Mouse (Mus musculus): Measurements from ENCODE around the gene Arhgdig. TPM values are rescaled to one million over a fixed set of nuclear protein-coding genes. Genes with fewer than 3 reads are reported as not detected.
"Not testable (repeated sequence)": the region's sequence is repeated elsewhere in the genome, so short reads cannot be mapped to it uniquely, and the experiment has no call there.

The Arhgdig gene
- polyA plus RNA-seq, 2 experiments from 2014 or later = not detected

DNA sequence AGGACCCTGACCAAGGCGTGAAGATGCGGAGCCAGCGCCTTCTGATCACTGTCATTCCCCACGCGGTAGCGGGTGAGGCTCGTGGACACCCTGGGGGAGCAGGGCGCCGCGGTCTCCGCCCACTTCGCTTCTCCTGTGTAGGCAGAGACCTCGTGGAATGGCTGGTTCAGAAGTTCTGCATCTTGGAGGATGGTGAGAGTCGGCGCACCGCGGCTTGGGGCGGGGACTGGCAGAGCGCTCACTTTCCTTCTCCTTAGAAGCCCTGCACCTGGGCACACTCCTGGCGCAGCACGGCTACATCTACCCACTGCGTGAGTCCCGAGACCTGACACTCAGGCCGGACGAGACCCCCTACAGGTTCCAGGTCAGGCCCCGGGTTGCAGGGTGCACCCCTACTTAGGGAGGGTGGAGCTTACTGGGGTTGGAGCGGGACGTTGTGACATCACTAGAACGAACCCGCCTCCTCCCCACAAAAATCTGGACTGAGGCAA, 4.2 kb downstream of the Arhgdig start:
- ATAC-seq = peak; percentile 46

DNA sequence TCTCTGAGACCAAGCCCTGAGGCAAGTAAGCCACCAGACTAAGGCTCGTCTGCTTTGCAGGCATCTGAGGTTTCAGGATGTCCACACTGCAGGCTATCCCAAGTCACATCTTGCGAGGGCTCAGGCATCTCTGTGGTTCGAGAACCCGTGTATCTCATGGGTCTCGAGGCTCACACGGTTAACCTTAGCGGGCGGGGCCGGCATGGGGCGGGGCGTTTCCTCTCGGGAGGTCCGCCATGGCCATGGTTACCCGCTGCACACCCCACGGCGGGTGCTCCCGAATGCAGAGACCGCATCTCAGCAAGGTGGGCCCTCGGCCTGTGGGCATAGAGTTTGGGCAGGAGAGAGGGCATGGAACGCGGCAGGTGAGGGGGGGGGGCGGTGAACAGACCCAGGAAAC, 4.8 kb downstream of the Arhgdig start, which contains the start of gene Rgs11:
Gene Rgs11 (plus strand): TSS at position 215 of the 400 bp plus-strand sequence.
- no peak for ATAC-seq

DNA sequence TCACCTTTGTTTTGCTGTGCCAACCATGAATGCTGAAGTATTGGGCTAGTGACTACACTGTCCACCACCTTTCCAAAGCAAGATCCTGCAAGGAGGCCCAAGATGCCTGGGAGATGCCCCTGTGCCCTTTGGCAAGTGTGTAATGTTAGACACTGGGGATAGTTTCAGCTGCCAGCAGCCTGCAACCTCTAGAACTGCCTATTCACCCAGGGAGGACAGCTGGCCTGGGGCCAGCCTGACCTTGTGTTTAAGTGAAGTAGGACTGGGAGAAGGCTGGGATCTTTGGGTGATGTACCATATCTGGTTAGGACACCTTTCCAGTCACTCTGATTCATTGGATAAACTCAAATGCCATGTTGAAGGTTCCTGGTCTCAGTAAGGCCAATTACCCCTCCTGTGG, 5.6 kb downstream of the Arhgdig start:
- no peak for ATAC-seq

DNA sequence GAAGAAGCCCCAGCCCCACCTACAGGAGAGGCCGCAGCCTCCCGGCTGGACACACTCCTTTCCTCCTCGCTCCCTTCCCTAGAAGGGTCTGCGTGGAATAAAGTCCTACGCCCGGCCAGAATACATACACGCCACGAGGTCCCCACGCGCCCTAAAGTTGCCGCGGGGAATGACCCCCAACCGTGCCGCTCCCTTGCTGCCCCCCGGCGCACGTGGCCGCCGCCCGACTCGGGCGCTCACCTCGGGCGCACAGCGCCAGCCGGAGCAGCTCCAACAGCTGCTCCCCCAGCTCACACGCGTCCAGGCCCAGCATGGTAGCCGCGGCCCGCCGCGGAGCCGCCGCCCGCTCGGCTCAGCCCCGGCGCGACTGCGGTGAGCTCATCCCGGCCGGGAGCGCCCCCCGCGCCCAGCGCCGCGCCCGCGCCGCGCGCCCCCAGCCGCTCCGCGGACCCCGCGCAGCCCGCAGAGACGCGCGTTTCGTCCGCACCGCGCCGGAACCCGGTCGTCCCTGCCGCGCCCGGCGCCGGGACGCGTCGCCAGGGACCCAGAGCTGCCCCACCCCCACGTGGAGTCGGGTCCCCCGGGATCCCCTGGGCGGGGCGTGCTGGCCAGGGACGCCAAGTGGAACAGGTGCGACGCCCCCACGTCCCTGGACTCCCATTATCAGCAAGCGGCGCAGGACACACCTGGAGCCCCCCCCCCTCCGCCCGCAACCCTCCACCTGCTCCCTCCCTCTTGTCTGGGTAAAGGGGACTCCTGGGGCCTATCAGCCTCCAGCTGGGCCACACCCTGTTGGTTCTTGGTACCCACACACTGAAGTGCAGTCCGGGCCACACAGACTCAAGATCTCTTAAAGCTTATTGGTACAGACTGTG, 6.5 kb downstream of the Arhgdig start:
- ATAC-seq = no peak

DNA sequence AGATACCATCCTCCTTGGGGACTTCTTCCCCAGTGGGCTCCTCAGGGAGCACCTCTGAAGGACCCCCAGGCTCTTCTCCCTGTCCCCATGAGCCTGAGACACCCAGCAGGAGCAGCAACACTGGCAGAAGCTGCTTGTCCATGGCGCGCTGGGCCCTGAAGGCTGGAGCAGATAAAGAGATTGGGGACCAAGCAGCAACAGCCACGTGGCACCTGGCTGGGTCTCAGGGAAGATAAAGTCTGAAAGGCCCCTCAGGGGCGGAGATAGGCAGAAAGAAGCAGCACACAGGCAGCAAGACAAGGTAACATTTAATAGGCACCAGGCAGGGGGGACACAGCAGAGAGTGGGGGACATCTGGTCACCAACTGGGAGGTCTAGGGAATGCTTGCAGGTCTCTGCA, 8.7 kb downstream of the Arhgdig start, which contains the start of gene Pdia2:
Gene Pdia2 (minus strand): TSS at position 196 of the 400 bp plus-strand sequence.
- ATAC-seq = no peak

DNA sequence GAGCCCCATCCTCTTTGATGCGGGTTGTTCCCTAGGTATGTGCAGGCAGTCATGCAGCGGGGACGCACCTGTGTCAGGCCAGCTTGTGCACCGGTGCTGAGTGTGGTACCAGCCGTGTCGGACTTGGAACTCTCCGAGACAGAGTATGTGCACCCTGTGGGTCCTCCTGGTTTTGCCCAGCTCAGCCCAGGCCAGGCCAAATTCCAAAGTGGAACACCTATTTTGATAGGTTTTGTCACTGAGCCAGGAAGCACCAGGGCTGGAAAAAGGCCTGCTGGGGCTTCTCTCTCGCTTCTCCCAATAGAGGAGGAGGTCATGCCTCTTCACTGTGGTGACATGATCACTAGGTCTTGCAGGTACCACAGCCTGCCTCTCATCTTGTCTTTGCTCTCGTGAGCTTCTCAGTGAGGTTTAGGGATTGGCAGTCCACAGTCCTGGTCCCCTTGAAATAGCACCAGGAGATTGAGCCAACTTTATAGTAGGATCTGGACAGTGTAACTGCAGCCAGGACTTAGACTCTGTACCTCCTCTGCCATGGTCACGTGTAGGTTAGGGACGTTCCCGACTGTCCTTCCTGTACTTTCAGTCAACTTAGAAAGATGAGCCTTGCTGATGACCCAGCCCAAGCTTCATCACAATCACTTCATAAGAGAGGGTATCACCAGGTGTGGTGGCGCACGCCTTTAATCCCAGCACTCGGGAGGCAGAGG, 14.9 kb downstream of the Arhgdig start:
- no peak for ATAC-seq

DNA sequence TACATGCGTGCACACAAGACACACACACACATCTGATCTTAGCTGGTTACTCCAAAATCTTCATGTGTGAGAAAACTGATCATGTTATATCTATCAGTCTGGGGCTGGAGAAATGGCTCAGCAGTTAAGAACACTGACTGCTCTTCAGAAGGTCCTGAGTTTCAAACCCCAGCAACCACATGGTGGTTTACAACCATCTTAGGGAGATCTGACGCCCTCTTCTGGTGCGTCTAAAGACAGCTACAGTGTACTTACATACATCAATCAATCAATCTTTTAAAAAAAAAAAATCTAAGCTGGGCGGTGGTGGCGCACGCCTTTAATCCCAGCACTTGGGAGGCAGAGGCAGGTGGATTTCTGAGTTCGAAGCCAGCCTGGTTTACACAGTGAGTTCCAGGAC, 16.1 kb downstream of the Arhgdig start:
- ATAC-seq = not testable (repeated sequence)

DNA sequence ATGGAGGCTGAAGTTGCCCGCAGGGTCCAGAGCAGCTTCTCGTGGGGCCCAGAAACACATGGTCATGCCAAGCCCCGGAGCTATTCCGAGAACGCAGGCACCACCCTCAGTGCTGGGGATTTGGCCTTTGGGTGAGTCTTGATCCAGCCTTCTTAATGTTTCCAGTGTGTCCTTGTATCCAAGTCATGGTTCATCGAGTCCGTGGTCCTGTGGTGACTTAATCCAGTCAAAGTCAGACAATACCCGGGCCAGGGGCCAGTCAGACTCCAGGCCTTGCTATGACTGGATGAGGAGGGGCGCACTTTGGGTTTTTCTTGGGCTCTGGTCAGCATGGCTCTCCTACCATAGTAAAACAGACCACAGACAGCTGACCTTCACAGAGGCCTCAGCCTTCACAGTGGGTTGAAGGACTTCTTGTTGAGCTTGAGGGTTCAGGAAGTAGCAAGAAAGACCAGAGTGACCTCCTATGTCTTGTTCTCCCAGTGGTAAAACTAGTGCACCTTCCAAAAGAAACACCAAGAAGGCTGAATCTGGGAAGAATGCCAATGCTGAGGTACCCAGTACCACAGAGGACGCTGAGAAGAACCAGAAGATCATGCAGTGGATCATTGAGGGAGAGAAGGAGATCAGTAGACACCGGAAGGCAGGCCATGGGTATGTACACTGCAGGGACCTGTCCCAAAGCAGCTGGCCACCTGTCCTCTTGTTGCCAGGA, 19.3 kb downstream of the Arhgdig start:
- no peak for ATAC-seq

DNA sequence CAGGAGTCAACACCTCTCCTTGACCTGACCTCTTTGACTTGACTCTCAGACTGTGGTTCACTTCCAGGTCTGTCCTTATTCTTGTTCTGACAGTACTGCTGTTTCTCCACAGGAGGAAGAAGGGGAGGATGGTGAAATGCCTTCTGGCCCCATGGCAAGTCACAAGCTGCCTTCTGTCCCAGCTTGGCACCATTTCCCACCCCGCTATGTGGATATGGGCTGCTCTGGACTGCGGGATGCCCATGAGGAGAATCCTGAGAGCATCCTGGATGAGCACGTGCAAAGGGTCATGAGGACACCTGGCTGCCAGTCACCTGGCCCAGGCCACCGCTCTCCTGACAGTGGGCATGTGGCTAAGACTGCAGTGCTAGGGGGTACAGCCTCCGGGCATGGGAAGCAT, 20.0 kb downstream of the Arhgdig start:
- ATAC-seq = no peak

DNA sequence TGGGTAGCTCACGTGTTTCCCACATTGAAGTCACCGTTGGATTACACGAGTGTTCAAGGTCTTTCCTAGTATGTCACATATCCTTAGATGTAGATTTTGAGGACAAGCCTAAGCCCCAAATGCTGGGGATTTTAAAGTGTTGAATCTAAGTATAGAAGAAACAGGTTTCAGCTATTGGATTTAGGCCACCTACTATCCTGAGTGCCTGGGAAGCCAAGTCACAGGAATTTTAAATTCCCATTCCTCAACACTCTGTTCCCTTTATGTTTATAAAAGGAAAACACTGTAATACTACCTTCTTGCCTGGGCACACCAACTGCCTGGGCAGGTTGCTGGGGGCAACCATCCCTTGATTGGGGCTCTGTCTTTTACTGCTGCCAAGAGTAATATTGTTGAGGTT, 26.4 kb downstream of the Arhgdig start:
- no peak for ATAC-seq

DNA sequence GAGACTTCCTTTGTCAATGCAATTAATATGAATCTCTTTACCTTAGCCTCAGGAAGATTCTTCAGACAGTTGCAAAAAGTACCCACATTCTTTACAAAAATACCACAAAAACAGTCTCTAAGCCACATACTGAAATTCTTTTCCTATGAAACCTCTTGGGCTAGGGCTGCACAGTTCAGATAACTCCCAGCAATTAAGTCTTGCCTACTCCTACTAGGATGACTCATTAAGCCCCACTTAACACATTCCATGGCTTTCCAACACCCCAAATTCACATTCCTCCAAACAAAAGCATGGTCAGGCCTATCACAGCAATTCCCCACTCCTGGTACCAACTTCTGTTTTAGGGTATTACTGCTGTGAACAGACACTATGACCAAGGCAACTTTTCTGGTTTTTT, 29.0 kb downstream of the Arhgdig start:
- no peak for ATAC-seq

DNA sequence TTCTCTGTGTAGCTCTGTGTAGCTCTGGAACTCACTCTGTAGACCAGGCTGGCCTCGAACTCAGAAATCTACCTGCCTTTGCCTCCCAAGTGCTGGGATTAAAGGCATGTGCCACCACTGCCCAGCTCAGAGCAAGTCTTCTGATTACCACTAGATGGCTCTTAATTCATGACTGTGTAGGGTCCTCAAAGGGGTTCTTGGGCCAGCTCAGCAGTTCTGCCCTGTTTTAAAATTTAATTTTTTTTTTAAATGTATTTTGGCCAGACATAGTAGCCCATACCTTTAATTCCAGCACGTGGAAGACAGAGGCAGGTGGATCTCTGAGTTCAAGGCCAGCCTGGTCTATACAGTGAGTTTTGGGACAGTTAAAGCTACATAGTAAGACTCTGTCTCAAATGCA, 32.3 kb downstream of the Arhgdig start:
- not testable (repeated sequence) for ATAC-seq

DNA sequence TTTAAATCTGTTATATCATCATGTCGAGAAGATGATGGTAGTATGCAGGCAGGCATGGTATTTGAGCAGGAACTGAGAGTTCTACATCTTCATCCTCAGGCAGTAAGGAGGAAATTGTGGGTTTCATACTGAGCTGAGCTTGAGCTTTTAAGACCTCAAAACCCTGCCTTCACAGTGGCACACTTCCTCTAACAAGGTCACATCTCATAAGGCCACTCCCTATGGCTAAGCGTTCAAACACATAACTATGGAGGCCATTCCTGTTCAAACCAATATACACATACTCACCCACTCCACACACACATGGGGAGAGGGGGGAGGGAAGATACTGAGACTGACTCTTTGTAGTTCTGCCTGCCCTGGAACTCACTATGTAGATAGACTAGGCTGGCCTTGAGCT, 39.5 kb downstream of the Arhgdig start:
- ATAC-seq = peak; percentile 96

DNA sequence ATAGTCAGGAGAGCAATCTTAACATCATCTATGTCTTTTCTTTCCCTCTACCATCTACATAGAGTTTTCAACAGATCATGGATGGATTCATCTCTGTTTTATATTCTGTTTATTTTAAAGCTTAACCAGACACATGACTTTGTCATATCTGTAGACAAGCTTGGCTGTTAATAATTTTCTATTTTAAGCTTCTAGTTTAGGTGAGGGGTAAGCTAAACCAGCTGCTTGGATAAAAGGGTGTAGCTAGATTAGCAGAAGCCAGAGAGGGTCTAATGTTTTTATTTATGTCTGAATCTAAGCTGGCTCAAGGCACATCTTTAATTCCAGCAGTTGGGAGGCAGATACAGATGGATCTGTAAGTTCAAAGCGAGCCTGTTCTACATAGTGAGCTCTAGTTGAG, 44.9 kb downstream of the Arhgdig start:
- no peak for ATAC-seq

DNA sequence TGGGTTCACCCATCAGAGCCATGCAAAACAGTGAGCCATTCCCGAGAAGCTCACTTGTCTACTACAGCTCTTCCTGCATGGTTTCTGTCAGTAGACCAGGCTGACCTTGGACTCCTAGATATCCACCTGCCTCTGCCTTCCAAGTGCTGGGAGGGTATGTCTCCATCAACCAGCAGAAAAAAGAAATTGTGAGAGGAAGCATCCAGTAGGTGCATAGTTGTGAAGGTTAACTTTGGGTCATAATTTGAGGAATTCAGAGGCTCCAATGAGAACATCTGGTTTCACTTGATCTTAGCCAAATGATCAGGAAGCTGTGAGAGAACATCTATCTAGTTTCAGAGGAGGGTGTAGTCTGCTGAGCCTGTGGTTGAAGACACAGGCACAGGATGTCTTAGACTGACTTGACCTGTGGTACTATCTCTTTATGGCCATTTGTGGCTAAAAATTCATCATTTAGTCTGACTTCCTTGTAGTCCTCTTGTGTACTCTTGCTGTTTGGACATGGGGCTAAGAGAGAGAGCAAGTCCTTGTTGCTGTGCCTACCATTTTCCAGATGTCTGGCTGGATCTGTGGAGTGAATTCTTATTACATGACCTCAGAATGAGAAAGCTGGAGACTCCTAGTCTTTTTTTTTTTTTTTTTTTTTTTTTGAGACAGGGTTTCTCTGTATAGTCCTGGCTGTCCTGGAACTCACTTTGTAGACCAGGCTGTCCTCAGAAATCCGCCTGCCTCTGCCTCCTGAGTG, 55.5 kb downstream of the Arhgdig start:
- no peak for ATAC-seq

Other genes starting within 250 kb of the Arhgdig start
- gene Capn15, start 222.0 kb downstream of the Arhgdig start, polyA plus RNA-seq (2017; shearing (Covaris generic)) = 1 to 10 TPM; 5.2 to 7.1 TPM
- gene Rab11fip3, start 138.2 kb downstream of the Arhgdig start, polyA plus RNA-seq (2017; shearing (Covaris generic)) = 1 to 10 TPM; 2.4 to 2.7 TPM
- gene Decr2, start 117.4 kb downstream of the Arhgdig start, polyA plus RNA-seq (2017; shearing (Covaris generic)) = 10 to 100 TPM; 12.9 to 25.7 TPM
- 1 to 10 TPM; 1.6 TPM for gene Nme4, start 112.2 kb downstream of the Arhgdig start, polyA plus RNA-seq (2017; shearing (Covaris generic))
- gene Tmem8, start 94.5 kb downstream of the Arhgdig start, polyA plus RNA-seq (2017; shearing (Covaris generic)) = 1 to 10 TPM; 4.8 to 4.9 TPM
- gene Mrpl28, start 84.3 kb downstream of the Arhgdig start, polyA plus RNA-seq (2017; shearing (Covaris generic)) = 100 to 1,000 TPM; 111 to 135 TPM
- gene Axin1, start 69.1 kb downstream of the Arhgdig start, polyA plus RNA-seq (2017; shearing (Covaris generic)) = 10 to 100 TPM; 10.5 to 13.5 TPM
- not detected for gene Pdia2, start 8.7 kb downstream of the Arhgdig start, polyA plus RNA-seq (2017; shearing (Covaris generic))
- gene Rgs11, start 4.8 kb downstream of the Arhgdig start, polyA plus RNA-seq (2017; shearing (Covaris generic)) = 1 to 10 TPM; 2.9 to 8.9 TPM
- 10 to 100 TPM; 20.9 to 21.3 TPM for gene Fam234a, start 36.5 kb upstream of the Arhgdig start, polyA plus RNA-seq (2017; shearing (Covaris generic))
- gene Luc7l, start 45.1 kb upstream of the Arhgdig start, polyA plus RNA-seq (2017; shearing (Covaris generic)) = 10 to 100 TPM; 47.9 to 51.0 TPM
- under 1 TPM; 0.33 to 0.57 TPM for gene Neurl1b, start 207.0 kb upstream of the Arhgdig start, polyA plus RNA-seq (2017; shearing (Covaris generic))